Mouse (Mus musculus) embryonic facial prominence, embryonic 10.5 days (tissue): Measurements from ENCODE around the gene Prpf6. TPM values are rescaled to one million over a fixed set of nuclear protein-coding genes. Genes with fewer than 3 reads are reported as not detected.
A peak's percentile ranks its signal among the peaks of the same experiment; 100 is the strongest.

Experiments
- DNase-seq: peaks from one replicate; pipeline ENCODE4 v3.0.0-alpha.2; 2017; ENCODE audit warnings: low spot score
- H3K27ac ChIP-seq: fragments of 300-500 bp; sonication (generic); replicated peaks from 2 replicates; pipeline ENCODE4 v1.5.1; 2016; ENCODE audit warnings: mild to moderate bottlenecking
- H3K27me3 ChIP-seq: fragments of 300-500 bp; sonication (generic); replicated peaks from 2 replicates; pipeline ENCODE4 v1.6.1; 2016; ENCODE audit warnings: low read depth, mild to moderate bottlenecking; ENCODE audit not compliant: poor library complexity, severe bottlenecking
- H3K36me3 ChIP-seq: fragments of 300-500 bp; sonication (generic); replicated peaks from 2 replicates; pipeline ENCODE4 v1.6.1; 2016; ENCODE audit warnings: mild to moderate bottlenecking, moderate library complexity
- H3K4me1 ChIP-seq: fragments of 300-500 bp; sonication (generic); 2 replicates; pipeline ENCODE4 v1.6.1; 2016
- H3K4me3 ChIP-seq: fragments of 300-500 bp; sonication (generic); 2 replicates; pipeline ENCODE4 v1.5.1; 2016; ENCODE audit warnings: mild to moderate bottlenecking, moderate library complexity
- H3K9me3 ChIP-seq: fragments of 300-500 bp; sonication (generic); 2 replicates; pipeline ENCODE4 v1.6.1; 2016; ENCODE audit warnings: mild to moderate bottlenecking
- WGBS: fragments of 180-500 bp; shearing (Covaris S2); methylation state at CpG from one replicate; pipeline ENCODE4 v1.1.7; 2016; 5-methylcytosine and 5-hydroxymethylcytosine counted together
- polyA plus RNA-seq: library from polyadenylated mRNA; unstranded; fragments of >200 nt; fragmentation: Nextera tagmentation; extraction: Ambion mirVana; gene quantifications from 2 replicates; pipeline ENCODE4 v1.2.1, GENCODE M21; 2016

Prpf6 gene
- polyA plus RNA-seq, 1 experiment from 2014 or later = 77.2 TPM

DNA sequence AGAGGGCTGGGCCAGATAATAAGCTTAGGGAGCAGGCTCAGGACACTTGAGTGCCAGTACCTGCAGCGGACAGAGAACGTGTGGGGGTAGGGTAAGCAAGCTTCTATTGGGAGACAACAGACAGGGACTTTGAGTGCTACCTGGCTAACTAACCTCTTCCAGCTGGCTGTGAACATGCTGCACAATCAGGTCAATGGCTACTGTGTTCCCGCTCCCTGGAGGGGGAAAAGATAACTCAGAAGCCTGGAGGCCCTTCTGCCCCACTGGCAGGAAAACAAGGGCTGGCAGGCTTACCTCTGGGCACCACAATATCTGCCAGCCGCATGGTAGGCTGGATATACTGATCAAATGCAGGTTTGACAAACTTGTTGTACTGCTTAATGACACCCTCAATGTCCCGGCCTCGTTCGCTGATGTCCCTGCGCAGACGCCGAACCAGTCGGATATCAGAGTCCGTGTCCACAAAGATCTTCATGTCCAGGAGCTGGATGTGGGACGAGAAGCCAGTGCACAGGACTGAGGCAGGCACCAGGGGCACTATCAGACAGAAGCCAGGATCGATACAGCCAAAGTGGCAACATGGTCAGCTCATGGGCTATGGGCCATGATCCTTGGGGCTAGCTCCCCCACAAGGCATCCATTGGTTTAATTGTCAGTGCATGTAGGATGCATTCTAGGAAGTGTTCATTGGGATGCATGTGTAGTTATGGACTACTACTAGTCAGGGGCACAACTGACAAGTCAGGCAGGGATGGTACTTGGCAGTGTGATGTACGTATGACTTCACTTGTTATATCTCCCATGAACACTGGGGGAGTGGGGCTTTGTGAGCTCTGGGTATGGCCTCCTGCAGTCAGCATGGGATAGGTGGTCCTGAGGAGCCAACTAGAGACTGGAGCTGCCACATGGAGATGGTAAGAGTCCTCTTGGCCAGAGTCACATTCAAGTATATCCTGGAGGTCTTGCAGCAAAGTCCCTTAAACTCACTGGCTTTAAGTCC, 18.4 kb upstream of the Prpf6 start:
- Histone ChIP-seq H3K4me1 (peaks cover 5% of the 10 kb centered on the region), H3K27ac (no peak overlapping the region), H3K9me3 (no peaks in the 10 kb centered on the region), H3K27me3 (no peaks in the 10 kb centered on the region), H3K36me3 (peaks cover 32% of the 10 kb centered on the region), H3K4me3 (no peak overlapping the region)
- WGBS = 91% methylated on average over 15 of the region's 15 CpGs
- no peak for DNase-seq

GRCm38 (mm10) chr2:181573961-181574360, 17.7 kb upstream of the Prpf6 start:
- Histone ChIP-seq H3K27ac (no peak overlapping the region), H3K9me3 (no peaks in the 10 kb centered on the region), H3K27me3 (no peaks in the 10 kb centered on the region), H3K36me3 (peaks cover 32% of the 10 kb centered on the region), H3K4me1 (peaks cover 12% of the 10 kb centered on the region), H3K4me3 (no peak overlapping the region)
- 92% methylated on average over 9 of the region's 9 CpGs for WGBS
- DNase-seq = no peak

- no peaks in the 10 kb centered on the region for H3K27me3 ChIP-seq
- 89% methylated on average over 7 of the region's 7 CpGs for WGBS
- H3K27ac ChIP-seq = no peak overlapping the region
- H3K36me3 ChIP-seq = peaks cover 32% of the 10 kb centered on the region
- peaks cover 19% of the 10 kb centered on the region for H3K4me1 ChIP-seq
- no peaks in the 10 kb centered on the region for H3K9me3 ChIP-seq
- no peak for DNase-seq
- no peak overlapping the region for H3K4me3 ChIP-seq
Measured at GRCm38 (mm10) chr2:181574921-181575545, 16.6 kb upstream of the Prpf6 start.

GRCm38 (mm10) chr2:181576613-181577012, 15.1 kb upstream of the Prpf6 start:
- no peak for DNase-seq
- Histone ChIP-seq H3K36me3 (peaks cover 32% of the 10 kb centered on the region), H3K9me3 (no peaks in the 10 kb centered on the region), H3K27me3 (no peaks in the 10 kb centered on the region), H3K4me1 (peaks cover 28% of the 10 kb centered on the region), H3K27ac (no peak overlapping the region), H3K4me3 (no peak overlapping the region)
- WGBS = 88% methylated on average over 2 of the region's 2 CpGs

DNA sequence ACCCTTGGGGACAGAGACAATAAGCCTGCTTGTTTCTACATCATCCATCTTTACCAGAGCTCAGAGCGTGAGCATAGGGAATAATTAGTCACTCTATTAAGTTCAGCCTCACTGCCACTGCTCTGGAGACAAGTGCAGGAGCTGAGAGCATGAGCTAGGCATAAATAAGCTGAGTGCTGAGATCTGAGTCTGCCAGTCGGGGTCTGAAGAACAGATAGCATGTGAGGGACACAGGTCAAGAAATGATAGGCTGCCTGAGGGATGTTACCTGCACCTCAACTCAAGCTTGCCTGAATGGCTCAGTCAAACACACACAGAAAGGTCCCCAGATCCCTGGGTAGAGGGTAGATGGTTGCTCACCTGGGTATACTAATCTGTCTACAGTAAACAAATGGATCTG, 14.5 kb upstream of the Prpf6 start:
- 73% methylated on average over 2 of the region's 2 CpGs for WGBS
- Histone ChIP-seq H3K9me3 (no peaks in the 10 kb centered on the region), H3K4me1 (peaks cover 30% of the 10 kb centered on the region), H3K27ac (no peak overlapping the region), H3K27me3 (no peaks in the 10 kb centered on the region), H3K36me3 (peaks cover 28% of the 10 kb centered on the region), H3K4me3 (no peak overlapping the region)
- DNase-seq = no peak

DNA sequence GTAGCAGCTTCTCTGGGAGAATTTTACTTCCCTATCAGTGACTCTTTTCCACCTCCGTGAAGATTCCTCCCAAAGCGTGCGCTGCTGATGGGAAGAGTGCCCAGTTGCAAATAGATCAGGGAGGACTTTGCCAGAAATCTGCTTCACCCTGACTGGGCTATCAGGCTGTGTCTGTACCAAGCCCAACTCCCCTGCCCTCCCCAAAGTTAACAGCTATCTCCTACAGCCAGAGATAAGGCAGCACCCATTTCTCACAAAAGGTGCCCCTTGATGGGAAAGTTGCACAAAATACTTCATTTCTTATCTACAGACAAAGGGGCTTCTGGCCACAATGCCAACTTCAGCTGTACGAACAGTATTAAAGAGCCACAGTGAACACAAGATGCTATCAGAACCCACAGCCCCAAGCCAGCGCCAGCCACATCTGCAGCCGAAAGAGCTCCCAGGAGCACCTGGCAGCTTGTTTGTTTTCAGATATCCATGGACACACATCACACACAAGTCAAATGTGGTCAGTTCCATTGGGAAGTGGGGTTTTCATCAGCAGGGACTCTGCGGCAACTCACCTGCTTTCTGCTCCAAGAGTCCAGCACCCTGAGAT, 13.6 kb upstream of the Prpf6 start:
- Histone ChIP-seq H3K4me1 (peaks cover 30% of the 10 kb centered on the region), H3K36me3 (peaks cover 25% of the 10 kb centered on the region), H3K4me3 (no peak overlapping the region), H3K9me3 (no peaks in the 10 kb centered on the region), H3K27ac (no peak overlapping the region), H3K27me3 (no peaks in the 10 kb centered on the region)
- no peak for DNase-seq
- 84% methylated on average over 7 of the region's 7 CpGs for WGBS

DNA sequence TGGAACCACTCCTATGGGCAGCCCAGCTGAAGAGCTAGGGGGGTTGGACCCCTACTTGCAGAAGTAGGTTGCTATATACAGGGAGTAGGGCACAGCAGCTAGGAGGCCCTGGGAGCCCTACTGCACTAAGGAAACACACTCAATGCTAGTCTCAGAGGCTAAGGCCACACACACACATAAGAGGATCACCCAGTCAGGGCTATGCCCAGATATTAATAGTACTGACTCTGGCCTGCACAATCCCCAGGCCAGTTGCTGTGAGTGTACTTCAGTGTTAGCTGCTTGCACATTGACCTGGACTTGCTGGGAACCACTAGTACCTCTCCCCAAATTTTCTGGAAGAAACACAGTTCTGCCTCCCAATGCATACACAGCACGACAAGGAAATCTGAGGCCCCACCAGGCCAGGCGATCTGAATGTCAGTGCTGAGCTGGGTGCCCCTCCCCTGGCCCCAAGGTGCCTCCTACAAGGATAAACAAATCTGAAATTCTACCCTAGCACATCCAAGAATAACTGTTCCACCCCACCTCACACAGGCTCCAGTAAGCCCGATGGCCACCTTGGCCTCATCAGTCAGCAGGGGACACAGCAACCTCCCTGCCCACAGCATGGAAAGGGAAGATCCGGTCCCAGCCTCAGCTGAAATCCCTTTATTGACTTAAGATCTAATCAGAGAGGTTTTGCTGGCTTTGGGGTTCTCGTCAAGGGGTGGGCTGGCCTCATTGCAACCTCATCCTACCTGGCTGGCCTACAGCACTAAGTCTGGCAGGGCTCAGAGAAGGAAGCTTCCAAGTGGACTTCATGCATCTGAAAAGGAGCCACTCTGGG, 12.7 kb upstream of the Prpf6 start:
- H3K27ac ChIP-seq = no peak overlapping the region
- peak; percentile 8 for DNase-seq
- no peaks in the 10 kb centered on the region for H3K27me3 ChIP-seq
- peaks cover 23% of the 10 kb centered on the region for H3K36me3 ChIP-seq
- H3K4me1 ChIP-seq = peaks cover 30% of the 10 kb centered on the region
- 63% methylated on average over 5 of the region's 5 CpGs for WGBS
- H3K9me3 ChIP-seq = no peaks in the 10 kb centered on the region
- H3K4me3 ChIP-seq = no peak overlapping the region; the same call in 1 of the 2 replicates

- 89% methylated on average over 1 of the region's 1 CpGs for WGBS
- H3K27me3 ChIP-seq = no peaks in the 10 kb centered on the region
- DNase-seq = peak; percentile 5
- peaks cover 30% of the 10 kb centered on the region for H3K4me1 ChIP-seq
- H3K9me3 ChIP-seq = no peaks in the 10 kb centered on the region
- peaks cover 23% of the 10 kb centered on the region for H3K36me3 ChIP-seq
- H3K27ac ChIP-seq = no peak overlapping the region
- H3K4me3 ChIP-seq = no peak overlapping the region
Measured at GRCm38 (mm10) chr2:181579681-181580080, 12.0 kb upstream of the Prpf6 start.

- Histone ChIP-seq H3K27ac (peak overlapping the region; percentile 92; the same call in 1 of the 2 replicates), H3K36me3 (peaks cover 25% of the 10 kb centered on the region), H3K27me3 (no peaks in the 10 kb centered on the region), H3K4me1 (peaks cover 30% of the 10 kb centered on the region), H3K9me3 (no peaks in the 10 kb centered on the region), H3K4me3 (peak overlapping the region; percentile 84)
- WGBS = 78% methylated on average over 5 of the region's 5 CpGs
- DNase-seq = no peak
Measured at GRCm38 (mm10) chr2:181580131-181580772, 11.4 kb upstream of the Prpf6 start.

GRCm38 (mm10) chr2:181581016-181581401, 10.7 kb upstream of the Prpf6 start:
- H3K4me3 ChIP-seq = peak overlapping the region; percentile 84
- peaks cover 32% of the 10 kb centered on the region for H3K36me3 ChIP-seq
- peaks cover 30% of the 10 kb centered on the region for H3K4me1 ChIP-seq
- H3K27me3 ChIP-seq = no peaks in the 10 kb centered on the region
- no peaks in the 10 kb centered on the region for H3K9me3 ChIP-seq
- under 1% methylated on average over 11 of the region's 11 CpGs for WGBS
- H3K27ac ChIP-seq = peak overlapping the region; percentile 92
- DNase-seq = peak; percentile 91

- Histone ChIP-seq H3K36me3 (peaks cover 38% of the 10 kb centered on the region), H3K4me3 (peak overlapping the region; percentile 84), H3K9me3 (no peaks in the 10 kb centered on the region), H3K27me3 (no peaks in the 10 kb centered on the region), H3K4me1 (peaks cover 30% of the 10 kb centered on the region), H3K27ac (peak overlapping the region; percentile 92)
- under 1% methylated on average over 49 of the region's 49 CpGs for WGBS
- peak; percentile 86 for DNase-seq
Measured at GRCm38 (mm10) chr2:181581402-181582120, 10.1 kb upstream of the Prpf6 start.
